In the genomic region with DNA sequence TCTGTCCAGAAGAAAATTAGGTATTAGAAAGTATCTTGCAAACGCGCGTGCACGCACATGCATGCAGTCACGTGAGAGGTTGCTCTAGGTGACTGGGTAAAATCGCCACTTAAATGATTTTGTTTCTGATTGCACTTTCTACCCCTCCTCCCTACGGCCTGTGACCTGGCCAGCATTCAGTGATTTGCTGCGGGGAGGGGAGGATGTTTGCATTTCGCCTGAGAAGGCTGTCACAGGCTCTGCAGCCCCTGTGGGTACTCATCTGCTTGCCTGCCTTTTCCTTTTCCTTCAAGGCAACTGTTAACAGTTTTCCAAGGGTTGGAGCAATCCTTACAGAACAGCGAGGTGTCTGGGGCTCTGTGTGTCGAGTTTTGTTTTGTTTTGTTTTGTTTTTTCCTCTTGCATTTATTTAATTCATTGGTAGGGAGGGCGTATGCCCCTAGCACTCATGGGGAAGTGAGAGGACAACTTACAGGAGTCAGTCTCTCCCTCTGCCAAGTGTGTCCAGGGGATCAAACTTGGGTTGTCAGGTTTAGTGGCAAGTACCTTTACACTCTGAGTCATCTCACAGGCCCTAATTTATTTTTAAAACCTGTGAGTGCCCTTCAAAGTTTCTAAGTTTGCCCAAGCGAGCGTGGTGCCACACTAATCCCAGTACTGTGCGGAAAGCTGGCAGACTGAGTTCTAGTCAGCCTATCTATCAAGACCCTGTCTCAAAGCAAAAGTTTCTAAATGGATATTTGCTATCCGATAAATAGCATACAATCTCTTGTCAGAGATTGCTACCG, we compare ENCODE assay signal across 13 mouse cellular contexts. TPM values are rescaled to one million over a fixed set of nuclear protein-coding genes. Genes with fewer than 3 reads are reported as not detected.
DNase-seq lines count a peak whose midpoint lies in the region; ATAC-seq and TF ChIP-seq lines count a peak whose summit lies in the region.
"Had no signal": no experiment of that assay in that cellular context is flagged by ENCODE, and none has a peak within 500 bp of the region (broad histone marks: within the 10 kb centered on the region; RNA-seq: fewer than 3 reads in every experiment).

No protein-coding gene starts in this region.

- no peak for TF ChIP-seq EP300 in lung, postnatal 0 days (IDR thresholded peaks at IDR 0.05)

- no peak overlapping the region for H3K4me3 ChIP-seq in hindbrain, embryonic 11.5 days (ENCODE audit: low read depth, low read length)
- H3K4me3 ChIP-seq in hindbrain, embryonic 14.5 days (replicated peaks; ENCODE audit: low read length), result no peak overlapping the region
- no peak overlapping the region for H3K4me3 ChIP-seq in lung, postnatal 0 days (ENCODE audit: low read depth, low read length)
- H3K4me3 ChIP-seq in lung, adult 2 months (replicated peaks; ENCODE audit: extremely low read depth, low read depth, low read length), result no peak overlapping the region
- H3K4me3 ChIP-seq in heart, embryonic 13.5 days, result no peak overlapping the region
- H3K4me3 ChIP-seq in stomach, embryonic 16.5 days (replicated peaks; ENCODE audit: low read length), result no peak overlapping the region
- no peak overlapping the region for H3K4me3 ChIP-seq in forebrain, embryonic 11.5 days (ENCODE audit: low read depth, low read length)
- H3K4me3 ChIP-seq: forebrain, embryonic 15.5 days had no signal

- peak; percentile 18 for DNase-seq in hindbrain, embryonic 11.5 days (ENCODE audit: low spot score)
- no peak for DNase-seq in hindbrain, embryonic 14.5 days (ENCODE audit: low spot score)
- DNase-seq in lung, postnatal 0 days (ENCODE audit: low spot score), result peak; percentile 8
- DNase-seq in lung, adult 2 months, result no peak
- no peak for DNase-seq in forebrain, embryonic 11.5 days (ENCODE audit: low spot score)
- DNase-seq in thymus, postnatal 14 days, result no peak
- DNase-seq: adrenal gland, postnatal 10 days; gastrocnemius, postnatal 14 days; kidney, adult 11 months; right cerebral cortex, postnatal 4 days had no signal

- H3K9ac ChIP-seq in hindbrain, embryonic 11.5 days (ENCODE audit: low read depth, low read length), result no peak overlapping the region
- H3K9ac ChIP-seq in hindbrain, embryonic 14.5 days, result no peak overlapping the region
- H3K9ac ChIP-seq in lung, postnatal 0 days (replicated peaks; ENCODE audit: low read depth), result no peak overlapping the region
- peak overlapping the region; percentile 44 for H3K9ac ChIP-seq in heart, embryonic 13.5 days
- no peak overlapping the region for H3K9ac ChIP-seq in stomach, embryonic 16.5 days (ENCODE audit: low read length)
- no peak overlapping the region for H3K9ac ChIP-seq in forebrain, embryonic 11.5 days (ENCODE audit: low read length)
- H3K9ac ChIP-seq: forebrain, embryonic 15.5 days had no signal

- H3K36me3 ChIP-seq in hindbrain, embryonic 11.5 days (ENCODE audit: control insufficient read depth, insufficient read depth, low read length), result no peaks in the 10 kb centered on the region
- H3K36me3 ChIP-seq in hindbrain, embryonic 14.5 days (replicated peaks; ENCODE audit: control insufficient read depth, insufficient read depth), result no peaks in the 10 kb centered on the region
- no peaks in the 10 kb centered on the region for H3K36me3 ChIP-seq in lung, postnatal 0 days (ENCODE audit: insufficient read depth, low read length)
- no peaks in the 10 kb centered on the region for H3K36me3 ChIP-seq in heart, embryonic 13.5 days
- no peaks in the 10 kb centered on the region for H3K36me3 ChIP-seq in stomach, embryonic 16.5 days (ENCODE audit: control insufficient read depth, insufficient read depth, low read length)
- no peaks in the 10 kb centered on the region for H3K36me3 ChIP-seq in forebrain, embryonic 11.5 days (ENCODE audit: control insufficient read depth, insufficient read depth, low read length)
- H3K36me3 ChIP-seq: forebrain, embryonic 15.5 days had no signal

- H3K4me1 ChIP-seq in hindbrain, embryonic 11.5 days (replicated peaks; ENCODE audit: control insufficient read depth, insufficient read depth, low read length), result 0 out of 2 replicates have a peak, but pooled peaks cover 3% of the 10 kb centered on the region
- peaks cover 5% of the 10 kb centered on the region; the same call in 1 of the 2 replicates for H3K4me1 ChIP-seq in hindbrain, embryonic 14.5 days (replicated peaks; ENCODE audit: control insufficient read depth, insufficient read depth, low read length)
- peaks cover 6% of the 10 kb centered on the region; the same call in 1 of the 2 replicates for H3K4me1 ChIP-seq in lung, postnatal 0 days (ENCODE audit: insufficient read depth, low read depth, low read length)
- H3K4me1 ChIP-seq in lung, adult 2 months (ENCODE audit: control insufficient read depth, insufficient read depth, low read length), result peaks cover 11% of the 10 kb centered on the region
- H3K4me1 ChIP-seq in heart, embryonic 13.5 days, result peaks cover 34% of the 10 kb centered on the region
- H3K4me1 ChIP-seq in stomach, embryonic 16.5 days (ENCODE audit: control insufficient read depth, insufficient read depth, low read length), result no peaks in the 10 kb centered on the region
- 0 out of 2 replicates have a peak, but pooled peaks cover 3% of the 10 kb centered on the region for H3K4me1 ChIP-seq in forebrain, embryonic 11.5 days (replicated peaks; ENCODE audit: control insufficient read depth, insufficient read depth, low read length)
- H3K4me1 ChIP-seq: forebrain, embryonic 15.5 days had no signal

- no peaks in the 10 kb centered on the region for H3K9me3 ChIP-seq in hindbrain, embryonic 11.5 days (ENCODE audit: control insufficient read depth, low read length)
- H3K9me3 ChIP-seq in hindbrain, embryonic 14.5 days (ENCODE audit: control insufficient read depth, low read length), result no peaks in the 10 kb centered on the region
- H3K9me3 ChIP-seq in lung, postnatal 0 days (ENCODE audit: low read length), result no peaks in the 10 kb centered on the region
- H3K9me3 ChIP-seq in heart, embryonic 13.5 days, result no peaks in the 10 kb centered on the region
- H3K9me3 ChIP-seq in stomach, embryonic 16.5 days (replicated peaks; ENCODE audit: control insufficient read depth, low read length), result no peaks in the 10 kb centered on the region
- no peaks in the 10 kb centered on the region for H3K9me3 ChIP-seq in forebrain, embryonic 11.5 days (ENCODE audit: control insufficient read depth, low read length)
- H3K9me3 ChIP-seq: forebrain, embryonic 15.5 days had no signal

- no peak for TF ChIP-seq CTCF in lung, postnatal 0 days (IDR thresholded peaks at IDR 0.05)
- TF ChIP-seq CTCF in lung, adult 2 months (IDR thresholded peaks at IDR 0.05; ENCODE audit: insufficient read depth, low read length), result no peak

- 55% methylated on average over 17 of the region's 17 CpGs for WGBS in hindbrain, embryonic 11.5 days
- 53% methylated on average over 17 of the region's 17 CpGs for WGBS in hindbrain, embryonic 14.5 days
- WGBS in lung, postnatal 0 days, result 24% methylated on average over 17 of the region's 17 CpGs
- WGBS in lung, adult 2 months, result 37% methylated on average over 17 of the region's 17 CpGs
- WGBS in heart, embryonic 13.5 days, result 47% methylated on average over 17 of the region's 17 CpGs
- WGBS in stomach, embryonic 16.5 days, result 32% methylated on average over 17 of the region's 17 CpGs
- 53% methylated on average over 17 of the region's 17 CpGs for WGBS in forebrain, embryonic 11.5 days

- TF ChIP-seq POLR2A in lung, adult 2 months (IDR thresholded peaks at IDR 0.05; ENCODE audit: borderline replicate concordance, extremely low read depth, low read depth, low read length), result no peak

- no peak overlapping the region for H3K4me2 ChIP-seq in hindbrain, embryonic 11.5 days (replicated peaks; ENCODE audit: low read depth, low read length)
- H3K4me2 ChIP-seq in hindbrain, embryonic 14.5 days (replicated peaks), result no peak overlapping the region; the same call in 1 of the 2 replicates
- H3K4me2 ChIP-seq in lung, postnatal 0 days (replicated peaks; ENCODE audit: low read depth, low read length), result no peak overlapping the region
- 0 out of 2 replicates have a peak overlapping the region, but pooled peaks have one; percentile 4 for H3K4me2 ChIP-seq in heart, embryonic 13.5 days
- H3K4me2 ChIP-seq in stomach, embryonic 16.5 days (ENCODE audit: low read depth, low read length), result peak overlapping the region; percentile 18
- no peak overlapping the region for H3K4me2 ChIP-seq in forebrain, embryonic 11.5 days (ENCODE audit: low read depth, low read length, severe bottlenecking)
- H3K4me2 ChIP-seq: forebrain, embryonic 15.5 days had no signal

- no peaks in the 10 kb centered on the region for H3K27me3 ChIP-seq in hindbrain, embryonic 11.5 days (ENCODE audit: control insufficient read depth, insufficient read depth, low read length)
- H3K27me3 ChIP-seq in hindbrain, embryonic 14.5 days (ENCODE audit: control insufficient read depth, insufficient read depth, low read length), result no peaks in the 10 kb centered on the region
- H3K27me3 ChIP-seq in lung, postnatal 0 days (replicated peaks; ENCODE audit: insufficient read depth, low read length), result no peaks in the 10 kb centered on the region
- no peaks in the 10 kb centered on the region for H3K27me3 ChIP-seq in heart, embryonic 13.5 days (replicated peaks)
- H3K27me3 ChIP-seq in stomach, embryonic 16.5 days (ENCODE audit: control insufficient read depth, insufficient read depth, low read length), result no peaks in the 10 kb centered on the region
- no peaks in the 10 kb centered on the region for H3K27me3 ChIP-seq in forebrain, embryonic 11.5 days (ENCODE audit: control insufficient read depth, insufficient read depth, low read length)
- H3K27me3 ChIP-seq: forebrain, embryonic 15.5 days had no signal

- no peak overlapping the region for H3K27ac ChIP-seq in hindbrain, embryonic 11.5 days (ENCODE audit: low read depth, low read length)
- H3K27ac ChIP-seq in hindbrain, embryonic 14.5 days, result no peak overlapping the region
- H3K27ac ChIP-seq in lung, postnatal 0 days (ENCODE audit: low read length), result no peak overlapping the region
- H3K27ac ChIP-seq in heart, embryonic 13.5 days (replicated peaks), result 0 out of 2 replicates have a peak overlapping the region, but pooled peaks have one; percentile 13
- no peak overlapping the region for H3K27ac ChIP-seq in stomach, embryonic 16.5 days (ENCODE audit: low read length)
- H3K27ac ChIP-seq in forebrain, embryonic 11.5 days (ENCODE audit: low read depth, low read length), result no peak overlapping the region
- H3K27ac ChIP-seq: forebrain, embryonic 15.5 days had no signal

- no peak for ATAC-seq in hindbrain, embryonic 11.5 days (ENCODE audit: low FRiP score)
- ATAC-seq in hindbrain, embryonic 14.5 days (ENCODE audit: low FRiP score), result no peak
- no peak for ATAC-seq in lung, postnatal 0 days
- no peak for ATAC-seq in heart, embryonic 13.5 days (ENCODE audit: extremely low read depth, insufficient number of reproducible peaks, low FRiP score, low TSS enrichment)
- ATAC-seq in stomach, embryonic 16.5 days (ENCODE audit: insufficient read depth, low FRiP score), result no peak
- no peak for ATAC-seq in forebrain, embryonic 11.5 days (replicated peaks; ENCODE audit: low FRiP score)
- ATAC-seq: forebrain, embryonic 15.5 days had no signal

RNA-seq across cellular contexts. Expression of a gene that starts 47.2 kb away (rescaled TPM):
- 71.3 and 74.8 TPM in 2 replicates for polyA plus RNA-seq in hindbrain, embryonic 11.5 days (2014; fragmentation: Nextera tagmentation; extraction: Ambion mirVana)
- 82.5 and 91.4 TPM in 2 replicates for polyA plus RNA-seq in hindbrain, embryonic 14.5 days (2014; fragmentation: Nextera tagmentation; extraction: Ambion mirVana)
- polyA plus RNA-seq in lung, postnatal 0 days (2015; fragmentation: Nextera tagmentation; extraction: Ambion mirVana), result 25.4 and 27.5 TPM in 2 replicates
- polyA plus RNA-seq in lung, adult 2 months (2012; rRNA removed), result 8.1 and 16.5 TPM in 2 replicates
- polyA plus RNA-seq in heart, embryonic 13.5 days (2015; fragmentation: Nextera tagmentation; extraction: Ambion mirVana), result 55.9 and 60.9 TPM in 2 replicates
- polyA plus RNA-seq in stomach, embryonic 16.5 days (2015; fragmentation: Nextera tagmentation; extraction: Ambion mirVana), result 32.5 and 36.7 TPM in 2 replicates
- polyA plus RNA-seq in forebrain, embryonic 11.5 days (2014; fragmentation: Nextera tagmentation; extraction: Ambion mirVana), result 70.0 and 74.7 TPM in 2 replicates

Comparison
In these comparisons a context has a peak if more than half of its experiments do, and no peak if none do; other contexts are left out.
1. DNase-seq: peak in hindbrain, embryonic 11.5 days (single experiment) and lung, postnatal 0 days (single experiment); none in hindbrain, embryonic 14.5 days (single experiment), lung, adult 2 months (single experiment), forebrain, embryonic 11.5 days (single experiment) and thymus, postnatal 14 days (single experiment).
2. H3K4me2 ChIP-seq: peak in heart, embryonic 13.5 days (single experiment) and stomach, embryonic 16.5 days (single experiment); none in hindbrain, embryonic 11.5 days (single experiment), hindbrain, embryonic 14.5 days (single experiment), lung, postnatal 0 days (single experiment) and forebrain, embryonic 11.5 days (single experiment).